Mouse (Mus musculus) embryonic facial prominence, embryonic 14.5 days (tissue): ENCODE results near the gene Mrpl57. TPM values are rescaled to one million over a fixed set of nuclear protein-coding genes. Genes with fewer than 3 reads are reported as not detected.

Source experiments
- ATAC-seq: fragments of 200-750 bp; cut with Nextera tagmentation; 2 replicates; pipeline ENCODE4 v1.8.0; 2017; ENCODE audit warnings: low read depth, moderate number of reproducible peaks, moderate TSS enrichment
- DNase-seq: peaks from one replicate; pipeline ENCODE4 v3.0.0-alpha.2; 2015; ENCODE audit warnings: low spot score
- H3K27ac ChIP-seq: fragments of 300-500 bp; sonication (generic); replicated peaks from 2 replicates; pipeline ENCODE4 v1.5.1; 2014; ENCODE audit warnings: low read depth, mild to moderate bottlenecking, low read length, moderate library complexity
- H3K27me3 ChIP-seq: fragments of 300-500 bp; sonication (generic); replicated peaks from 2 replicates; pipeline ENCODE4 v1.6.1; 2014; ENCODE audit warnings: low read length; ENCODE audit not compliant: control insufficient read depth, insufficient read depth
- H3K36me3 ChIP-seq: fragments of 300-500 bp; sonication (generic); 2 replicates; pipeline ENCODE4 v1.6.1; 2014; ENCODE audit warnings: low read length, mixed read lengths; ENCODE audit not compliant: control insufficient read depth, insufficient read depth
- H3K4me1 ChIP-seq: fragments of 300-500 bp; sonication (generic); 2 replicates; pipeline ENCODE4 v1.6.1; 2014; ENCODE audit warnings: antibody characterized with exemption, low read length; ENCODE audit not compliant: control insufficient read depth, insufficient read depth
- H3K4me2 ChIP-seq: fragments of 300-500 bp; sonication (generic); 2 replicates; pipeline ENCODE4 v1.6.1; 2014; ENCODE audit warnings: low read depth, mild to moderate bottlenecking, low read length, moderate library complexity, mixed read lengths
- H3K4me3 ChIP-seq: fragments of 300-500 bp; sonication (generic); 2 replicates; pipeline ENCODE4 v1.5.1; 2014; ENCODE audit warnings: low read depth, mild to moderate bottlenecking, low read length
- H3K9ac ChIP-seq: fragments of 300-500 bp; sonication (generic); 2 replicates; pipeline ENCODE4 v1.6.1; 2014; ENCODE audit warnings: low read depth, mild to moderate bottlenecking, low read length, moderate library complexity, mixed read lengths
- H3K9me3 ChIP-seq: fragments of 300-500 bp; sonication (generic); 2 replicates; pipeline ENCODE4 v1.6.1; 2016; ENCODE audit warnings: low read length; ENCODE audit not compliant: control insufficient read depth
- WGBS: fragments of 180-500 bp; shearing (Covaris S2); extraction: QIAGEN DNeasy Blood & Tissue Kit; methylation state at CpG from one replicate; pipeline ENCODE4 v1.1.7; 2014; 5-methylcytosine and 5-hydroxymethylcytosine counted together
- polyA plus RNA-seq: library from polyadenylated mRNA; unstranded; fragments of >200 nt; fragmentation: Nextera tagmentation; extraction: Ambion mirVana; gene quantifications from 2 replicates; pipeline ENCODE4 v1.2.1, GENCODE M21; 2014

The Mrpl57 gene
- 151 and 161 TPM in 2 replicates for polyA plus RNA-seq

GRCm38 (mm10) chr14:57825788-57826751 is at the start of gene Mrpl57, which contains the start of gene Ska3:
Mrpl57 (plus strand) TSS chr14:57826234.
Ska3 (minus strand) TSS chr14:57826185.
- Histone ChIP-seq H3K9me3 (no peaks in the 10 kb centered on the region), H3K27me3 (no peaks in the 10 kb centered on the region), H3K4me1 (peaks cover 9% of the 10 kb centered on the region), H3K9ac (peak within 1 kb of the TSS; percentile 89), H3K4me2 (peak within 1 kb of the TSS; percentile 63), H3K4me3 (peak within 1 kb of the TSS; percentile 70), H3K27ac (peak within 1 kb of the TSS; percentile 87), H3K36me3 (peaks cover 19% of the 10 kb centered on the region)
- under 1% methylated on average over 55 of the region's 96 CpGs for WGBS
- ATAC-seq: peak; percentile 97
- DNase-seq: peak; percentile 96

GRCm38 (mm10) chr14:57787406-57787805 is 38.6 kb upstream of the Mrpl57 start:
- ATAC-seq: no peak
- H3K4me1 ChIP-seq: no peaks in the 10 kb centered on the region
- no peaks in the 10 kb centered on the region for H3K27me3 ChIP-seq
- 67% methylated on average over 4 of the region's 4 CpGs for WGBS
- H3K27ac ChIP-seq: no peak overlapping the region
- no peak overlapping the region for H3K4me3 ChIP-seq
- no peak overlapping the region for H3K9ac ChIP-seq
- H3K9me3 ChIP-seq: no peaks in the 10 kb centered on the region
- no peak overlapping the region for H3K4me2 ChIP-seq
- DNase-seq: no peak
- no peaks in the 10 kb centered on the region for H3K36me3 ChIP-seq

DNA sequence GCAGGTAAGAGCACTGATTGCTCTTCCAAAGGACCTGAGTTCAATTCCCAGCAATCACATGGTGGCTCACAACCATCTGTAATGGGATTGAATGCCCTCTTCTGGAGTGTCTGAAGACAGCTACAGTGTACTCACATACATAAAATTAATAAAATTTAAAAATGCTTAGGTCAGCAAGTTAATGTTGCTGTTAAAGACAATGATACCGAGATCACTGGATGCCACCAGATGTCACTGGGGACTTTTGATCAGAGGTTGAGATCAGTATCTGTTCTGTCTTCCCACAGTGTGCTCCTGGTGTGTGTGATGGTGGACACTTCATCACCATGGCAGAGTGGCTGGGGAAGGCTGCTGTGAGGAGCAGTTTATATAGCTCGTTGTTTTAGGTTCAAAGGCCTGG is 36.7 kb upstream of the Mrpl57 start:
- no peak for ATAC-seq
- Histone ChIP-seq H3K4me2 (no peak overlapping the region), H3K9me3 (no peaks in the 10 kb centered on the region), H3K4me1 (no peaks in the 10 kb centered on the region), H3K4me3 (no peak overlapping the region), H3K9ac (no peak overlapping the region), H3K36me3 (no peaks in the 10 kb centered on the region), H3K27ac (no peak overlapping the region), H3K27me3 (no peaks in the 10 kb centered on the region)
- 89% methylated on average over 2 of the region's 2 CpGs for WGBS
- DNase-seq: no peak

DNA sequence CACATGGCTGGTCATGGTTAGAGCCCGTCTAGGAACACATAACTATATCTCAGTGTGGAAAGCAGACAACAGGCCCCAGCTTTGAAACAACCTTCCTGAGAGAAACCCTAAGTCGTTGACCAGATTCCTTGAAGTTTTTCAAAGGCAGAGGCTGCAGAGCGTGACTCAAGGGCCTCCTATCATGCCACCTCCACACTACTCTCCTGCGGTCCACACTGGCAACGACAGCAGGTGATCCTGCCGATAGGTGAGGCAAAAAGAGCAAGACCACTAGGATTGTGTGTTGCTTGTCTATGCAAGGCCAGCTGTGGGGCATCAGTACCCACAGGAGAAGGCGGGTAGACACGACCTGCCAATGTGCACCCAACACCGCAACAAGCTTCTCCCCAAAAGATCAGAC is 36.3 kb upstream of the Mrpl57 start:
- H3K4me3 ChIP-seq: no peak overlapping the region
- H3K4me1 ChIP-seq: no peaks in the 10 kb centered on the region
- H3K36me3 ChIP-seq: no peaks in the 10 kb centered on the region
- H3K27me3 ChIP-seq: no peaks in the 10 kb centered on the region
- ATAC-seq (no peak), DNase-seq (no peak)
- H3K4me2 ChIP-seq: no peak overlapping the region
- WGBS: 87% methylated on average over 9 of the region's 9 CpGs
- H3K9me3 ChIP-seq: no peaks in the 10 kb centered on the region
- no peak overlapping the region for H3K27ac ChIP-seq
- no peak overlapping the region for H3K9ac ChIP-seq

DNA sequence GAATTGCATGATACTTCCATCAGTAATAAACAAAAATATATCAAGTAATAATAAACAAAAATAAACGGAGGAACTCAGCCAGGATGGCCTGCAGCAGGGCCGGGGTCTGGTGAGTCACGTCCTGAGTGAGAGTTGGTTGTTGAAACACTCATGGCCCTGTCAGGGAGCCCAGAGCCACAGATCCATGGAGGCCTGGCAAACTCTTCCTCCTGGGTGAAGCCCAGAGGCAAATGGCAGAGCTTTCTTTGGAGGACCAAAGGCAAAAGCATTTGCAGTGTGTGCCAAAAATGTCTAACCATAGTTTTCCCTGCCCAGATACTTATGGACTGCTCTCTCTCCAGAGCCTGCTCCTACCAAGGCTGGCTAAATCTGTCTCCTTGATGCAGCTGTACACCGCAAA is 34.9 kb upstream of the Mrpl57 start:
- no peak overlapping the region for H3K4me3 ChIP-seq
- H3K4me2 ChIP-seq: no peak overlapping the region
- no peaks in the 10 kb centered on the region for H3K27me3 ChIP-seq
- H3K9ac ChIP-seq: no peak overlapping the region
- no peaks in the 10 kb centered on the region for H3K4me1 ChIP-seq
- no peaks in the 10 kb centered on the region for H3K9me3 ChIP-seq
- DNase-seq: no peak
- WGBS: 82% methylated on average over 4 of the region's 4 CpGs
- ATAC-seq: 0 out of 2 replicates have a peak, but pooled peaks have one; percentile 26
- no peak overlapping the region for H3K27ac ChIP-seq
- no peaks in the 10 kb centered on the region for H3K36me3 ChIP-seq

- peaks cover 13% of the 10 kb centered on the region for H3K36me3 ChIP-seq
- H3K4me2 ChIP-seq: peak overlapping the region; percentile 61
- H3K9me3 ChIP-seq: no peaks in the 10 kb centered on the region
- ATAC-seq (peak; percentile 10), DNase-seq (no peak)
- no peaks in the 10 kb centered on the region for H3K27me3 ChIP-seq
- WGBS: 14% methylated on average over 7 of the region's 7 CpGs
- H3K27ac ChIP-seq: peak overlapping the region; percentile 30; the same call in 1 of the 2 replicates
- peak overlapping the region; percentile 85 for H3K4me3 ChIP-seq
- H3K4me1 ChIP-seq: peaks cover 12% of the 10 kb centered on the region
- peak overlapping the region; percentile 87 for H3K9ac ChIP-seq
These were observed 28.5 kb upstream of the Mrpl57 start for GRCm38 (mm10) chr14:57797551-57797950.

- Histone ChIP-seq H3K4me1 (peaks cover 12% of the 10 kb centered on the region), H3K36me3 (peaks cover 20% of the 10 kb centered on the region), H3K4me3 (peak within 1 kb of the TSS; percentile 85), H3K9me3 (no peaks in the 10 kb centered on the region), H3K27ac (peak within 1 kb of the TSS; percentile 77), H3K4me2 (peak within 1 kb of the TSS; percentile 63), H3K9ac (peak within 1 kb of the TSS; percentile 87), H3K27me3 (no peaks in the 10 kb centered on the region)
- ATAC-seq (peak; percentile 98), DNase-seq (peak; percentile 100)
- under 1% methylated on average over 53 of the region's 99 CpGs for WGBS
These were observed 27.8 kb upstream of the Mrpl57 start, which contains the start of gene Sap18 for GRCm38 (mm10) chr14:57797991-57798931. Sap18 (plus strand) TSS chr14:57798180.

GRCm38 (mm10) chr14:57803731-57804130 is 22.3 kb upstream of the Mrpl57 start:
- H3K4me3 ChIP-seq: no peak overlapping the region
- H3K36me3 ChIP-seq: peaks cover 73% of the 10 kb centered on the region
- WGBS: 88% methylated on average over 4 of the region's 4 CpGs
- no peak overlapping the region for H3K9ac ChIP-seq
- no peaks in the 10 kb centered on the region for H3K9me3 ChIP-seq
- H3K4me1 ChIP-seq: peaks cover 12% of the 10 kb centered on the region
- ATAC-seq (no peak), DNase-seq (no peak)
- no peak overlapping the region for H3K4me2 ChIP-seq
- no peaks in the 10 kb centered on the region for H3K27me3 ChIP-seq
- H3K27ac ChIP-seq: no peak overlapping the region
